Mouse (Mus musculus): ENCODE measurements around the gene Ybx1.
A peak's percentile ranks its signal among the peaks of the same experiment; 100 is the strongest.

The Ybx1 gene

DNA sequence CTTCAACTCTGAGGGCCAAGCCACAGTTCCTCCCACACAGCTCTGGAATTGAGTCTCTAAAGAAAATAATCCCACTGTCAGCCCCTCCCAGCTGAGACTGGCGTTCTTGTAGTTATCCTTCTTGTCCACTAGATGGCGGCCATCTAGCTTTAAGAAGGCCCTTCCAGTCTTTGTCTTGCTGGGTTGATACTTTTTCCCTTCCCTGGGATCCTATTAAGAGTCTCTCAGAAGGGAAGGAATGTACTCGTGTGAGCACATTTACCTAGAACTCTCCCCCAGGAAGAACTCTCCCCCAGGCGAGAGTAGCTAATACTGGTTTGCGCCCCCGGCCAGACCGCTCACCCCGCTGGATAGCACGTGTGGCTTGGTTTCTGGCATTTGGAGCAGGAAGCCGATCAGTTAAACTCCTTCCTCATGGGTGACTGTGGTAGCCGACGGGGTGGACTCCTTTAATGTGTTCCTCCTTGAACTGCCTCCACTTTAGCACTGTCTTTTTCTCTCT lies 55.2 kb downstream of the Ybx1 start:
- DNase-seq (ENCODE audit: low read depth in 1 of 2, low spot score in 2 of 2) = peak; percentile 22 to 40

DNA sequence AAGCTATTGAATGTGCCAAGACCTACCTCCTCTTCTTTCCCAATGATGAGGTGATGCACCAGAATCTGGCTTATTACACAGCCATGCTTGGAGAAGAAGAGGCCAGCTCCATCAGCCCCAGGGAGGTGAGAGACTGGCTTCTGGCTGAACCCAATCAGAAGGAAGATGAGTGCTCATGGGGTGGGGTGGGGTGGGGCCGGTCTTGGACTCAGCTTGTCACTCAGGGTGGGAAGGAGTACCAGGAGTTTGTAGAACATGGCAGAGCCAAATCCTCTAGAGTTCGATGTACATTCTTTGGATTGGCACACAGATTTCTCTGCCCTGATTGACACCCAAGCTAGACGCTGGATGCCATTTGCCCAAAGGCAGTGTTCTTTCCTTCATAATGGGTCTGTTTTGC lies 55.7 kb downstream of the Ybx1 start:
- DNase-seq (ENCODE audit: low read depth in 1 of 2, low spot score in 2 of 2) = no peak

GRCm38 (mm10) chr4:119234348-119234747 lies 60.1 kb downstream of the Ybx1 start:
- no peak for DNase-seq (ENCODE audit: low read depth in 1 of 2, low spot score in 2 of 2)

DNA sequence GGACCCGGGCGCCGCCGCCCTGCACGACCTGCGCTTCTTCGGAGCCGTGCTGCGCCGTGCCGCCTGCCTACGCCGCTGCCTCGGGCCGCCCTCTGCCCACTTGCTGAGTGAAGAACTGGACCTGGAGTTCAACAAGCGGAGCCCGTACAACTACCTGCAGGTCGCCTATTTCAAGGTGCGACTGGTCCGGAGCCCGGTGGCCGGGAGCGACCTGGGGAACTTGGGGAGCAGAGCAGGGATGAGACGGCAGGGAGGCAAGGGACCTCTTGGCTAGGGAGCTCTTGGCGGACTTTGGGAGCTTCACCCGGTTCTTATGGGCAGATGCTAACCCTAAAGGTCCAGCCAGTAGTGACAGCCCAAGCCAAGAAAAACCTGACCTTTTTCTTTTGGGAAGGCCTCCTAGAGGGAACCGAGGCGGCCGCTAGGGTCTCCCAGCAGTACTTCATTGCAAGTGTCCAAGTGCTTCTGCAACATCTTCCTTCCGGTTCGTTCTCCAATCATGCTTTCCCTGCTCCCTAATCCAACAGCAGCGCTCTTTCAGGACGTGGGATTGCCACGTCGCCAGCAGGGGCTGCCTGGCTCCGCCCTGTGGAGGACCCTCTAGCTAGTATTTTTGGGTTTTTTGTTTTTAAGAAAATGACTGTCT lies 61.0 kb downstream of the Ybx1 start:
- DNase-seq (ENCODE audit: low read depth in 1 of 2, low spot score in 2 of 2) = peak in 1 of 2 experiments; percentile 2

DNA sequence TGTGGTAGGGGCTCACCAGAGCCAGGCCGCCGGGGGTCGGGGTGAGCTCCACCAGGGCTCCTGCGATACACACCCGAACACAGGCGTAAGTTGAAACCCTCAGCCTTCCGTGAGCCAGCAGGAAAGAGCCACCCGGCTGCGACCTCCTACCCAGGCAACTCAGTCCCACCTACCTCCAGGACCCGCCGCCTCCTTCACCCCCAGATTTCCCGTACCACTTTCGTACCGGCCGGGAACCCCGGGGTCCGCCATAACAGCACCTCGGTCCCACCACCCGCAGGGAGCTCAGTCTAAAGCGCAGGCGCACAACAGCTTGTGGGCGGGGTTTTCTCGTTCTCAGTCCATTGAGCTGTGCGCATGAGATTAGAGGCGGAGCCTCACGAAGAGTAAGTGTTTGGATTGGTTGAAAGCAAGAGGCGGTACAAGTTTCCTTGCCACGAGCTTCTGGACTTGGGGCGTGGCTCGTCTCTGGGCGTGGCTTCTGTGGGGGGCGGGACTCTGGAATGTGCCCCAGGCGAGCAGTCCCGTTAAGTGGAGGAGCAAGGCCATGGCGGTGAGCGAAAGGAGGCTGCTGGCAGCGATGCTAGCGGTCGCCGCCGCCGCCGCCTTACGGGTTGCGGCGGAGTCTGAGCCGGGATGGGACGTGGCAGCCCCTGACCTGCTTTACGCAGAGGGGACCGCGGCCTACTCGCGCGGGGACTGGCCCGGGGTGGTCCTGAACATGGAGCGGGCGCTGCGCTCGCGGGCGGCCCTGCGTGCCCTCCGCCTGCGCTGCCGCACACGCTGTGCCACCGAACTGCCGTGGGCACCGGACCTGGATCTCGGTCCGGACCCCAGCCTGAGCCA lies 61.8 kb downstream of the Ybx1 start, which contains the start of the genes AU022252 and P3h1:
Gene AU022252 (minus strand): TSS at position 303 of the 846 bp plus-strand sequence.
Gene P3h1 (plus strand): TSS at position 506 of the 846 bp plus-strand sequence.
- DNase-seq (ENCODE audit: low read depth in 1 of 2, low spot score in 2 of 2) = peak; percentile 97 to 98
